In genomic region chr5:113682472-113682871, GRCm38 (mm10) we compare ENCODE assay signal across 24 mouse cellular contexts. TPM values are rescaled to one million over a fixed set of nuclear protein-coding genes. Genes with fewer than 3 reads are reported as not detected.
"Had no signal": no experiment of that assay in that cellular context is flagged by ENCODE, and none has a peak within 500 bp of the region (broad histone marks: within the 10 kb centered on the region; RNA-seq: fewer than 3 reads in every experiment).

No protein-coding gene starts in this region.

- H3K9me3 ChIP-seq: lung, embryonic 15.5 days; midbrain, embryonic 13.5 days; midbrain, embryonic 15.5 days; neural tube, embryonic 12.5 days; stomach, embryonic 15.5 days had no signal

- DNase-seq: lung, adult 2 months; lung, postnatal 14 days; lung, postnatal 36 days; right cerebral cortex, postnatal 14 days; thymus, adult 2 months; thymus, postnatal 25 days; thymus, postnatal 4 days had no signal

- H3K9ac ChIP-seq: lung, embryonic 15.5 days; midbrain, embryonic 13.5 days; midbrain, embryonic 15.5 days; neural tube, embryonic 12.5 days; stomach, embryonic 15.5 days had no signal

- H3K27ac ChIP-seq: lung, embryonic 15.5 days; macrophage; midbrain, embryonic 13.5 days; midbrain, embryonic 15.5 days; neural tube, embryonic 12.5 days; stomach, embryonic 15.5 days; stomach, postnatal 0 days had no signal

- H3K27me3 ChIP-seq: lung, embryonic 15.5 days; midbrain, embryonic 13.5 days; midbrain, embryonic 15.5 days; neural tube, embryonic 12.5 days; stomach, embryonic 15.5 days had no signal

- H3K4me3 ChIP-seq: lung, embryonic 15.5 days; megakaryocyte, embryonic 14.5 days; midbrain, embryonic 13.5 days; midbrain, embryonic 15.5 days; neural tube, embryonic 12.5 days; stomach, embryonic 15.5 days had no signal

- H3K4me1 ChIP-seq: lung, embryonic 15.5 days; megakaryocyte, embryonic 14.5 days; midbrain, embryonic 15.5 days; neural tube, embryonic 12.5 days; stomach, embryonic 15.5 days had no signal

- H3K36me3 ChIP-seq: lung, embryonic 15.5 days; midbrain, embryonic 13.5 days; midbrain, embryonic 15.5 days; neural tube, embryonic 12.5 days; stomach, embryonic 15.5 days had no signal

RNA-seq across cellular contexts. Expression of gene 1700069L16Rik, which starts 42.1 kb away (rescaled TPM):
- total RNA-seq: megakaryocyte progenitor cell, adult 5-6 weeks; midbrain, postnatal 0 days; monocyte, adult 5-6 weeks; neutrophil, adult 5-6 weeks had no signal
- polyA plus RNA-seq: lung, adult 2 months; lung, embryonic 15.5 days; lung, postnatal 0 days; macrophage; midbrain, embryonic 11.5 days; midbrain, embryonic 13.5 days; midbrain, embryonic 15.5 days; midbrain, postnatal 0 days; neural tube, embryonic 12.5 days; neural tube, embryonic 14.5 days; spleen, adult 2 months; stomach, embryonic 15.5 days; stomach, postnatal 0 days; thymus, adult 2 months; urinary bladder, adult 2 months had no signal
